Comparison of ENCODE assay signal across 1 mouse cellular context in the genomic region with DNA sequence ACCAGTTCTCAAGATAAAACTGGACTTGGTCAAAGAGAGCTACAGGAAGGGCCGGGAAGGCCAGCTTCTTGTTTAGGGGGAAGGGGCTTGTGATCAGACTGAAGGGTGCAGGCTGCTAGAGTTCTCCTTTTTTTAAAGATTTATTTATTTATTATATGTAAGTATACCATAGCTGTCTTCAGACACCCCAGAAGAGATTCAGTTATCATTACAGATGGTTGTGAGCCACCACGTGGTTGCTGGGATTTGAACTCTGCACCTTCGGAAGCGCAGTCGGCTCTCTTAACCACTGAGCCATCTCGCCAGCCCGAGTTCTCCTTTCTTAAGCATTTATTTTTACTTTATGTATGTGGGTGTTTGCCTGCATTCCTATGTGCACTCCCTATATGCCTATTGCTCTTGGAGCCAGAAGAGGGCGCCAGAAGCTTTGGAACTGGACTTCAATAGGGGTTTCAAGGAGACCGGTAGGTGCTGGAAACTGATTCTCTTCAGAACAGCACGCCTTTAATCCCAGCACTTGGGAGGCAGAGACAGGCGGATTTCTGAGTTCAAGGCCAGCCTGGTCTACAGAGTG.
TF ChIP-seq lines count a peak whose summit lies in the region.

No protein-coding gene starts in this region.

TF ChIP-seq in MEL, 35 proteins besides CTCF, POLR2A, EP300 and RAD21 (continued from another document):
- TF ChIP-seq E2F4 (IDR thresholded peaks at IDR 0.05; ENCODE audit: borderline replicate concordance, low read depth, low read length) = no peak
- TF ChIP-seq CHD2 (IDR thresholded peaks at IDR 0.05; ENCODE audit: low read length) = no peak
- TF ChIP-seq ZMIZ1 (IDR thresholded peaks at IDR 0.05; ENCODE audit: low read depth, low read length) = 0 out of 2 replicates have a peak, but pooled peaks have one; percentile 39
- no peak for TF ChIP-seq KAT2A (conservative IDR thresholded peaks at IDR 0.05; ENCODE audit: low read depth, low read length)
- TF ChIP-seq MEF2A (IDR thresholded peaks at IDR 0.05; ENCODE audit: extremely low read depth, insufficient replicate concordance, low read depth, low read length, poor library complexity, severe bottlenecking) = no peak
- TF ChIP-seq GABPA (IDR thresholded peaks at IDR 0.05; ENCODE audit: low read depth, low read length) = no peak
- no peak for TF ChIP-seq POLR2AphosphoS5 (IDR thresholded peaks at IDR 0.05; ENCODE audit: borderline replicate concordance, low read depth, low read length)
- peak; percentile 43; the same call in 1 of the 2 replicates for TF ChIP-seq ELF1 (IDR thresholded peaks at IDR 0.05; ENCODE audit: low read depth, low read length)
- no peak for TF ChIP-seq USF1 (IDR thresholded peaks at IDR 0.05; ENCODE audit: low read depth, low read length)
- peak; percentile 69 for TF ChIP-seq MAX (IDR thresholded peaks at IDR 0.05; ENCODE audit: low read length)
- TF ChIP-seq TAL1 (IDR thresholded peaks at IDR 0.05; ENCODE audit: low read length) = no peak
- peak; percentile 60 for TF ChIP-seq SIN3A (IDR thresholded peaks at IDR 0.05; ENCODE audit: low read length)
- TF ChIP-seq NRF1 (IDR thresholded peaks at IDR 0.05; ENCODE audit: insufficient read depth, low read depth, low read length, poor library complexity, severe bottlenecking) = no peak
- TF ChIP-seq MYB (IDR thresholded peaks at IDR 0.05; ENCODE audit: low read depth, low read length) = no peak
- 0 out of 2 replicates have a peak, but pooled peaks have one; percentile 12 for TF ChIP-seq ETS1 (IDR thresholded peaks at IDR 0.05; ENCODE audit: low read depth, low read length)
- TF ChIP-seq SMC3 (IDR thresholded peaks at IDR 0.05; ENCODE audit: low read depth, low read length) = peak; percentile 70
